Mouse (Mus musculus) spleen, postnatal 14 days (tissue): ENCODE results near the gene Cyp1b1.
A peak's percentile ranks its signal among the peaks of the same experiment; 100 is the strongest.

Experiments
- DNase-seq, 2 experiments: peaks; one replicate each; pipeline ENCODE4 v3.0.0; 2021 to 2022; ENCODE audit warnings: low spot score in 2 of 2

The Cyp1b1 gene

DNA sequence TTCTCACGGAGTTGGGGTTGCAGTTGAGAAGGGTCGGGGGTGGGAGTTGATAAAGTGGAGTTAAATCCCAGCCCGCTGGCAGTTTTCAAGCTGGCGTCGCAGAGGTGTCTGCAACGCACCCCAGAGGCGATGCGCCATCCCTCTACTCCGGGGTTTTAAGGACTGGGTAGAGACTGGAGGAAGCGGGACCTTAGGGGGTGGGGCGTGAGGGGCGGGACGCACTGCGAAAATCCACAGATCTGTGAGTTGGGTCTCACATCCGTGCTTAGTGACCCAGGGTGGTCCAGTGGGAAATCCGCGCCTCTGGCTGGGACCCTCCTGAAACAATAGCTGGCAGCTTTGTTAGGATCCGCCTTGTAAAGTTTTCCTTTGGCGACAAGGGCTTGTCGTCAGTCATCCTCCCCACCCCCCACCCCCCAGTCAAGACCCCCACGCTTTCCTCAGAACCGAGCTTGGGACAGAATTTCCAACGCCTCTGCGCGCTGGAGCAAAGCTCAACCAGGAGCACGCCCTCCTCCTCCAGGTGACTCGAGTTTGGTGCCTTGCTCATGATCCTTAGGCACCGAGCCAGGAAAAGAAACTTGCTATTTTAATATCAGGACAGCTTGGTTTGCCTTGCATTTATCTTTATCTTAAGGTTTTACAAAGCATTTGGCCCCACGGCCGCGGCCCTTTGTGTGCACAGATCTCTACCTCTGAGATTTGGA lies at the start of gene Cyp1b1:
Gene Cyp1b1 (minus strand): TSS at position 131 of the 707 bp plus-strand sequence.
- no peak for DNase-seq

DNA sequence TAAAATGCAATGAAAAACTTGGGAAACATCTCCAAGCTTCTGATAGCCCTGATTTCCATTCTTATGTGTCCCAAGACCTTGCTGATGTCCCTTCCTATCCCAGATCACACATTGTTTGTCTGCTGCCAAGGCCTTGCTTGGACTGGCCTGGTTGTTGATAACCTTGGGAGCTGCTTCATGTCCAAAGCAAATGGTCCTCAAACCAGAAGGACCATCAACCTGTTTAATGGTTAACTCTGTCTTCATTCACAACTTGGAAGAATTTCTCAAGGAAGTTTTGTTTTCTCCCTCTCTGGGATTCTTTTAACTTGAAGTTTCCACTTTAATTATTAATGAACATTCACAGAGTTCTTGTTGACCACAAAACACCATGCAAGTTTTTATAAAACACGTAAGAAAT lies 47.0 kb upstream of the Cyp1b1 start:
- no peak for DNase-seq

DNA sequence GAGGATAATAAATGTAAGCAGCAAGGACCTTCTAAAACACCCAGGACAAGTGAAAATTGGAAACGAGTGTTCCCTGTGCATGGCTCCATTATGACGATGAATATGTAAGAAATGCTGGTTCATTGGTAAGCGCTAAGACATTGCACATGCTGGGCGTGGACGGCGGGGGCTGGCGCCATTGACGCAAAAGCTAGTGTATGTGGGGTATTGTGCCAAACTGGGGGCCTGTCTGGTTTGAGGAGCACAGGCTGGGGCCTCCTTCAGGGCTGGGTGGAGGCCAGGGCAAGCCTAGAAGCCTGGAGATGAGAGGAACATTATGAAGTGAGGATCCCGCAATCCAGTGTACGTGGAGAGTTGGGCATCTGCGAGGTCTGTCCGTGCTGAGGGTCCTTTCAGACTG lies 39.0 kb upstream of the Cyp1b1 start:
- no peak for DNase-seq

DNA sequence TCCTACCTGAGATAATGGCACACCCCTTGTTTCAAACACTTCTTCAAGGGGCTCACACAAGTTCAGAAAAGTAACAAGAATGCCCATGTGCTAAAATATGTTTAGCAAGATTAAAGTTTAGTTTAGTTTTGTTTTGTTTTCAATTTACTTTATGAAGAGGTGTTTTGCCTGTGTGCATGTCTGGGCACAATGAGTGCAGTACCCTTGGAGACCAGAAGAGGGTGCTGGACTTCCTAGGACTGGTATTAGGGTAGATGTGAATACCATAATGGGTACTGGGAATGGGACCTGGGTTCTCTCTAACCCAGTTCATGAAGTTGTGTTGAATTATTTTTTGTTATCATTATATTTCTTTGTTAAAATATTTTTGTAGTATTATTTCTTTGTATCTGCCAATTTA lies 38.0 kb upstream of the Cyp1b1 start:
- DNase-seq, result no peak

DNA sequence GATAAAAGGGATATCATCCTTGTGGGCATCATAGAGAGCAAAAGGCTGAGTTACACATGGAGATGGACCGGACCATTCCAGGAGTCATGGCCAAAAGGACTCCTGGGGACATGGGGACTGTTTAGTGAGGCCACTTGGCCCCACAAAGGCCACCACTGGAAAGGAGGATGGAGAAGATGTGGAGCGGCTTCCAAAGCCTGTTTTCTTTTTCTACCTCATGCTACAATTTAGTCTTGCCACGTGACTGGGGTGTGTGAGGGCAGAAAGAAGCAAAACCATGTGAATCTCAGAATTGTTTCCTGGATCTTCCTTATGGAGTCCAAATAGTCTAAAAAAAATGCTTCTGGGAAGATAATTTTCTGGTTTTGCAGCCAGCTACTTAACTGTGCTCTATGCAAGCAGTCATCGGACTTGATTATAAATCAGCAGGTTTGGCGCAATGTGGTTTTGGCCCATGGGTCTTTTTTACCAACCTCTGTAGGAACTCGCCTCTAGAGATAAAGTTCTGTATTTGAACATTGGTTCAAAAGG lies 36.9 kb upstream of the Cyp1b1 start:
- DNase-seq, result no peak

DNA sequence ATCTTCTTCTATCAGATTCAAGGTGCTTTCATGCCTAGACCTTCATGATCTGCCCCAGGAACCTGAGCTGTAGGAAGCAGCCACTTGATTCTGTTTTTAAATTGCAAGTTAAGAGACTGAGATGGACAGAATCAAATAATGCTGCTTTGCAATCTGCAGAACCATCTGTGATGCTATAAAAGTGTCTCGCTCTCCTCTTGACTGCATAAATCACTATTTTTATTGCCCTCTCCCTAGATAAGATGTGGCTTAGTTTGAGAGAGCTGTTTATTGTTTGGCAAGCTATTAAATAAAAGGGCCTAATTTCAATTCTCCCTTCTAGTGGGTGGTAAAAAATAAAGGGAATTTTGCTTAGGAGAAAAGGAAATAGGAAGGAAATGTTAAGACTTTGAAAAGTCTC lies 34.8 kb upstream of the Cyp1b1 start:
- DNase-seq, result no peak

GRCm38 (mm10) chr17:79746954-79747353 lies 32.1 kb upstream of the Cyp1b1 start:
- DNase-seq, result no peak

- DNase-seq, result no peak
Observed at GRCm38 (mm10) chr17:79746146-79746591, 31.3 kb upstream of the Cyp1b1 start.

DNA sequence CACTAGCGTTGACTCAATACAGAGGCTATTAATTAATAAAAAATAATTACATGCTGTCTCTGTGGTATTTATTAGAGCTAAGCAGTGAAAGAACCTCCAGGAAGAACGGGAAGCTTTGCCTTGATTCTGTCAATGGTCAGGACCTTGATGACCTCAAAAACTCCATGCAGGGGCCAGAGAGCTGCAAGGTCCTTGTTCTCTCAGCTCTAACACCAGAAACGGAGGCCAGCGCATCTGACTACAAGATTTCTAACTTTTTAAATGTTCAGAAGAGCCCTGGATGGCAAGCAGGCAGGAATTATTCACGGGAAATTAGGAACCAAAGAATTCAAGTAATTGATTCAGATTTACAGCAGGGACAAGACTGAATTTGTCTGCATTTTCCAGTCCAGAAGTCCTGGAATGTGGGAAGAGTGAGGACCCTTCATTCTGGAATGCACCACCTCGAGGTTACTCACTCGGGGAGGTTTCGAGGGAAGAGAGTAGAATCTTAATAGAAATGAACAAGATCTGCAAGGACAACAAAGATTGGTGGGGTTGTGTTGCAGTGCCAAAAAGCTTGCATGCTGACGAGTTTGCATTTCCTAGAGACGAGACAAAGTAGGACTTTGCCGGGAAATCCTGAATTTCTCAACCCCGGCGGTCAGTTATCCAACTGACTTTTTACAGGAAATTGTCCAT lies 30.3 kb upstream of the Cyp1b1 start:
- DNase-seq, result no peak

- DNase-seq, result no peak
Observed at GRCm38 (mm10) chr17:79743507-79743906, 28.6 kb upstream of the Cyp1b1 start.

- no peak for DNase-seq
Observed at GRCm38 (mm10) chr17:79742635-79743034, 27.8 kb upstream of the Cyp1b1 start.

- DNase-seq, result no peak
Observed at GRCm38 (mm10) chr17:79738847-79739498, 24.1 kb upstream of the Cyp1b1 start.

DNA sequence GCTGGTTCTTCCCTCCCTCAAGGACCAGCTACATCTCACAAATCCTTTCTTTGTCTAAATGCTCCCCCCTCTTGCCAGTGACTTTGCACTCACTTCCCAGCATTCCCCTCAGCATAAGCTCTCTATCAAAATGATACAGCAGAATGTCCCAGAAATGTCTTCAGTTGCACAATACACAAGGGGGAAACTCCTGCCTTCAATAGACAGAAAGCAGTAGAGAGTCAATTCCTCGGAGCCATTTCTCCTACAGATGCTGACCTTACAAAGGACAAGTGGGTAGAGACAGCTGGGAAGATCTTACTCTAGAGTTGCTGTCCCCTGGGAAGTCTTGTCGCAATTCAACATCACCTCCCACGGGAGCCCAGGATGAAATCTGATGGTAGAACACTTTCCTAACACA lies 22.7 kb upstream of the Cyp1b1 start:
- DNase-seq, result no peak

GRCm38 (mm10) chr17:79733039-79733438 lies 18.2 kb upstream of the Cyp1b1 start:
- DNase-seq, result no peak

GRCm38 (mm10) chr17:79730988-79731387 lies 16.1 kb upstream of the Cyp1b1 start:
- DNase-seq, result no peak

- no peak for DNase-seq
Observed at GRCm38 (mm10) chr17:79728585-79729503, 14.0 kb upstream of the Cyp1b1 start.

GRCm38 (mm10) chr17:79728053-79728584 lies 13.3 kb upstream of the Cyp1b1 start:
- no peak for DNase-seq

- DNase-seq, result no peak
Observed at GRCm38 (mm10) chr17:79726613-79727012, 11.8 kb upstream of the Cyp1b1 start.

- no peak for DNase-seq
Observed at GRCm38 (mm10) chr17:79720681-79721080, 5.8 kb upstream of the Cyp1b1 start.

DNA sequence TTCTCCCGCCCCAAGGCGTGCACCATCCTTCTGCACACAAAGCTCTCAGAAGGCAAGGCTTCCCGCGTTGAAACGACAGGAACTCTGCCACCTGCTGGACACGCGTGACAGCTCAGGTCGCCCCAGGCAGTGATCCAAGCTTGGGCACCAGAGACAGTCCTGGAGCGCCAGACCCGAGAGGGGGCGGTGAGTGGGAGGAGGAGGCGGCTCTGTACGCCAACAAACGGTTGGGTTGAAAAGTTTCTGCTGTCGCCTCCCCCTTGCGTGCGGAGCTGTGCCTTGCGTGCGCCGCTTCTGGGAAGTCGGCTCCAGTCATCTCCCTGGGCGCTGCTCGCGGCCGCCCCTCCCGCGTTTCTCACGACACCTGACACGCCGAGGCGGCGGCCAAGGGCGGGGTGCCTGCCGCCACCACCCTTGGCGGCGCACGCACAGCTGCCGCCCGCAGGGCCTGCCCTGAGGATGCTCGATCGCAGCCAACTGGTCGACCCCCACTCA lies 835 bp upstream of the Cyp1b1 start:
- peak; percentile 39 to 62 for DNase-seq

- DNase-seq, result no peak
Observed at GRCm38 (mm10) chr17:79714368-79714895, 429 bp downstream of the Cyp1b1 start.
